Mouse (Mus musculus) urinary bladder, adult 18-20 months (tissue): ENCODE measurements around the gene Qdpr.

Source experiments
- DNase-seq, 2 experiments: peaks; one replicate each; pipeline ENCODE4 v3.0.0; 2022; ENCODE audit warnings: low spot score in 2 of 2, mixed read lengths in 2 of 2

The Qdpr gene

GRCm38 (mm10) chr5:45449831-45450716, at the start of gene Qdpr:
Gene Qdpr (minus strand): TSS chr5:45450236.
- peak; percentile 87 to 93 for DNase-seq

DNA sequence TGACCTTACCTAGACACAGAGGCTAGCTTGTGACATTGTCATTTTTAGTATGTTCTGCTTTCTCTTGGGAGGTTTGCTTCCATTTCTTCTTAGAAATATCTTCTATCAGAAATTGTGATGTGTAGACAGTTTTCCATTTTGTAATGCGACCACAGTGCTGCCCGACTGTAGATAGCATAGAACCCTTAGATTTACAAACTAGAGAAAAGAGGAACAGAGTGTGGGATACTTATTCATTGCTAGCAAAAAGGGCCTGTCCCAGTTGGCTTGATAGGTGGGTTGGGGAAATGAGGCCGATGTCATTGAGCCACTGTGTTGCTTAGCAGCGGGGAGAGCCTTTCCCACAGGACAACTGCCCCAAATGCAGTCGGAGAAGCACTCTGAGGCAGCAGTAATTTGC, 47.5 kb upstream of the Qdpr start:
- no peak for DNase-seq

DNA sequence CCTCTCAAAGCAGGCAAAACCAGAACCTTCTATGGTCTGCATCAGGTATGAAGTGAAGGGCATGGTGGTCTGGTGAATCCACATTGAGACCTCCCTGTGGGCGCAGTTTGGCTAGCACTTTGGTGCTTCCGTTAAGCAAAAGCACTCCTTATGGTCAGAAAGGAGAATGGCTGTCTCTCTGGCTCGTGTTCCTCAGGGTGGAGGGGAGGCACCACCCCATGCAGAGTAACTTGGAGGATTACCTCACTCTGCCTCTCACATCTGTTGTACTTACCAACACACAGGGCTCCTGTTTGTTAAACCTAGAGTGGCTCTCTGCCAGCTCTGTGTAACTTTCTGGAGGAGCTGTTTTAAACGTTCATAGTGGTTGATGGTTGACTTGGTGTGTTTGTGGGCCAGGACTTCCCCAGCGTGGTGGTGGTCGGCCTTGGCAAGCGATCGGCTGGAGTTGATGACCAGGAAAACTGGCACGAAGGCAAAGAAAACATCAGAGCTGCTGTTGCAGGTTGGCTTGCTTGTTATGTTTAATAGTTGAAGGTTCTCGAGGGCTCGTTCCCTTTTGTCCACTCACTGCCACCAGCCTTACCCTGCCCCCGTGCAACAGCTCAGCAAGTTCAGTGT, 47.0 kb upstream of the Qdpr start:
- no peak for DNase-seq

DNA sequence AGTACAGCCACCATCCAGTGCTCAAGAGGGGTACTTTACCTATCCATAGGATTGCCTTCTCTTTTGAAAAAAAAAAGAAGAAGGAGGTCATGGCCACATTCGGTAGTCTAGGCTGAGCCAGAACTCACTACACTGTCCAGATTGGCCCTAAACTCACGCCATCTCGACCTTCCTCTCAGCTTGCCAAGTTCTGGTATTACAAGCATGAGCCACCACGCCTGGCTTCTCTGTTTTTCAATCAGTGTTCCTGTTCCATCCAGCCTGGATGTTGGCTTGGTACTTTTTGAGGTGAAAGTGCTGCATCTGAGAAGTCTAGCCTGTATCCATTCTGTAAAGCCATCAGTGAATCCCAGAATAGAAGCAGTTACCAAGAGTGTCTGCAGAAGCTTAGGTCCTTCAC, 46.4 kb upstream of the Qdpr start:
- no peak for DNase-seq

- DNase-seq = no peak
These were observed 46.0 kb upstream of the Qdpr start for GRCm38 (mm10) chr5:45496042-45496441.

DNA sequence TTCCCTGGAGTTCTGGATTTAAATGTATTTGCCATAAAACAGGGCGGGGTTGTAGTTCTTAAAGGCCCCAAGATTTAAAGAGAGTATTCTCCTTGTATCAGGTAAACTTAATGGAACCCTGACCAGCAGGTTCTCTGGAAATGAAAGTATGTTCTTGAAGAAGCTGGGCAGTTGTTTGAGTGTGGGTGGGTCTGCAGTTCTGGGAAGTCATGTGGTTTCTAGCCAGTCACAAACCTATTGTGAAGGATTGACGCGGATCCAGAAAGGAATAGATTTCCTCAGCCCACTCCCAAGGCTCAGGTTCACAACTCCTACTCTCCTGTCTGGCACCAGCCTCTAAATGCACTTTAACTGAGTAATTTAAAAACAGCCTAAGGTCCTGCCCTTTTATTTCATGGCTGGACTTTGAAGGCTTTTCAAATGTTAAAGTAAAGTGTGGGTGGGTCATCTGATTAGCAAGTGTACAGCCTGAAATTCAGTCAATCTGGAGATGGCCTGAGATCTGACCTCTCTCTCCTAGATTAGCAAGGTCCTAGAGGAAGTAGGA, 45.5 kb upstream of the Qdpr start:
- DNase-seq = no peak

- DNase-seq = no peak
These were observed 44.2 kb upstream of the Qdpr start for GRCm38 (mm10) chr5:45494093-45494755.

GRCm38 (mm10) chr5:45493191-45494092, 43.4 kb upstream of the Qdpr start, which contains the start of gene Lap3:
Gene Lap3 (plus strand): TSS chr5:45493374.
- peak; percentile 98 to 99 for DNase-seq

DNA sequence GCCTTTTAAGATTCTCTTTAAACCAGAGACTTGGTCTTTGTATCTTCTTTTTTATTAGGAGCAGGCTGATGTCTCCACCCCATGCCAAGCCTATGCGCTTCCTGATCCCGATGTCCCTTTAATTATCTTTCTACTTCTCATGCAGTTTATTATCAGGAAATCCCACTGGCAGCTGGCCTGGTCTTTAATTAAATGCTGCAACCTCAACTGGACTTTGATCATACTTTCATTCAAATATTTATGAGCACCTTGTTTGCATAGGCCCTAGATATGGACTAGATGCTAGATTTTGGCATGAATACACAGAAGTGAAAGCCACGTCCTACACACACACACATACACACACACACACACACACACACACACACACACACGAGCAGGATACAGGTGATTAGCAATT, 41.7 kb upstream of the Qdpr start:
- DNase-seq = no peak

- DNase-seq = no peak
These were observed 33.6 kb upstream of the Qdpr start for GRCm38 (mm10) chr5:45483654-45484053.

DNA sequence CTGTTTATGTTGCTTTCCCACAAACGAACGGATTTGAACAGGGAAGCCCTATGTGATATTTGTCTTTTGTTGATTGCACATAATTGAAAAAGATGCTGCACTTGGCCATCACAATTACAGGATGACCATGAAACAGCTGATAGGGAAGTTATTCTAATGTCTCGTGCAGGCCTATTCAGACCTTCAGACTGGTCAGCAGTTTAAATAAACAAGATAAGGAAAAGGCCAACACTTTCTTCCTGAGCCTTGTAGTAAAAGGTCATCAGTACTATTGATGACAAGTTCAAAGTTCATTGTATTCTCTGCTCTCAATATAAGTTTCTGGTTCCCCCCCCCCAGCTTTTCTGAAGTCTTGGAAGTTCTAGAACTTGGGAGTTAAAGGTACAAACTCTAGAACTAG, 32.6 kb upstream of the Qdpr start:
- no peak for DNase-seq

GRCm38 (mm10) chr5:45481125-45481524, 31.1 kb upstream of the Qdpr start:
- DNase-seq = no peak

- no peak for DNase-seq
These were observed 30.0 kb upstream of the Qdpr start for GRCm38 (mm10) chr5:45480066-45480465.

- no peak for DNase-seq
These were observed 27.6 kb upstream of the Qdpr start for GRCm38 (mm10) chr5:45477601-45478000.

DNA sequence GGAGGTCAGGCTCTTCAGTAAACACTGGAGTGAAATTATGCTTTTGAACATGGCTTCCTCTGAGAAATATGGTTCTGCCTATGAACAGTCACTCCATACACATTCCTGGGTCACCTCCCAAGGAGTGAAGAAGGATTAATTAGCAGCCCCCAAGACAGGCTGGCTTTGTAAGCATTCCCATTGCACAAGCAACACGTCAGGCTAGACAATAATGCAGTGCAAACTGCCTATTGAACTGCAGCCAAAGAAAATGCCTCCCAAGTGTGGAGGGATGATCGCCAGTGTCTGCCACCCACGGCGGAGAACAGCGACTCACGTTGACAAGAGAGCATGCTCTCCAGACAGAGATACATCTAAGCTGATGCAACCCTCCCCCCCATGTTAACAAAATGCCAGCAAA, 26.3 kb upstream of the Qdpr start:
- no peak for DNase-seq

- DNase-seq = no peak
These were observed 25.7 kb upstream of the Qdpr start for GRCm38 (mm10) chr5:45475771-45476170.

- no peak for DNase-seq
These were observed 24.7 kb upstream of the Qdpr start for GRCm38 (mm10) chr5:45474758-45475157.

DNA sequence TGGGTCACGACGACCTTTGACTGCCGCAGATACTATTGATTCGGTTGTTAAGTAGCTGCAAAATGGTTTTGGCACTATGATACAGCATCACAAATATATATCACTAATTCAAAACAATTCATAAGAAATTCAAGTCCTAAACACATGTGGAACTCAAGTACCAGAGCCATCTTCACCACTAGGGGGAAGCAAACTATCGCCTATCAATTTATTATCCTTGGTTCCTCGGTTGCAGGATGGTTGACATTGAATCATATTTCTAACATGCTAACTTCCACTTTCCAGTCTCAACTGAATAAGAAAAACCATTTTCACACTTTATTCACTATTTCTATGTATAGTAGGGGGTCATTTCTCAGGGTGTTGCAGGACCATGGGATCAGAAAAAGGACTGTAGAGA, 24.2 kb upstream of the Qdpr start:
- DNase-seq = peak in 1 of 2 experiments; percentile 7

- no peak for DNase-seq
These were observed 23.5 kb upstream of the Qdpr start for GRCm38 (mm10) chr5:45473521-45473920.

- no peak for DNase-seq
These were observed 22.9 kb upstream of the Qdpr start for GRCm38 (mm10) chr5:45472880-45473450.

DNA sequence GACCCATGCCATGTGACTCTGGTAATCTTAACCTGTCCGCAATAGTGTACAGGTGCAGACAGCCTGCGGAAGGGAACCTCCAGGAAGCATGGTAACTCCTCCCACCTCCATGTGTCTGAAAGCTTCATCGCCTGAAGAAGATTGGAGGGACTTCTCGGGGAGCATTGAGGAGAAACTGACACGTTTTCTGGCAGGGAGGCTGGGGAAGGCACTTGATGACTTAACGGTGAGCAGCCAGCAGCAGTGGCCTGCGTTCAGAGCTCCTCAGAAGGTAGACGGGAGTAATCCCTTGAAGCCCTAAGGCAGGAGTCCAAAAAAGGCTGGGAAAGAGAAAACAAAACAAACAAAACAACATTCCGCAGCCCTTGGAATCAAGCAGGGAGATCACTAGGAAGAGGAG, 4.4 kb upstream of the Qdpr start:
- DNase-seq = no peak
